Mouse (Mus musculus): ENCODE measurements around the gene Lamp3. TPM values are rescaled to one million over a fixed set of nuclear protein-coding genes. Genes with fewer than 3 reads are reported as not detected.

The Lamp3 gene
- 0.02 TPM in 1 of 2 replicates, not detected in the other for polyA plus RNA-seq (2012; rRNA removed)

GRCm38 (mm10) chr16:19706216-19706615 is at the start of gene Lamp3:
Lamp3 (minus strand) TSS chr16:19706375.

DNA sequence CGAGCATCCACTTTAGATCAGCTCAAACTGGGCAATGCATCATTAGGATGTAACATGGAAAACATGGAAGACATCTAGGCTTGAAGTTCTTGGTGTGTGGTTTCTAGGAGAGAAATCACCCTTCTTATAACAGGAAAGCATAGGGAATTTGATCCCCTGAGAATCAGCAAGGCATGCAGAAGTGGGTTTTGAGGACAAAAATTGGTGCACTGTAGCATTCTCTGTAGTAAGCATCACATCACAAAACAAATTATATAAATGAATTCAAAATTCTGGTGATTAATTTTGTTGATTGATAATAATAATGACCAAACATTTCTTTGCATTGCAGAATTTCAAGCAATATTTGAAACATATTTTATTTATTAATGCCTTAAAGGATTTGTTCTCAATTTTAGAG is 76.4 kb downstream of the Lamp3 start, which contains the start of gene Olfr171:
Gene Olfr171, minus strand, starts transcription at position 101 of the 400 bp plus-strand sequence.

GRCm38 (mm10) chr16:19611782-19612181 is 94.4 kb downstream of the Lamp3 start, which contains the start of gene Olfr170:
Olfr170 (minus strand) TSS chr16:19611882.

Other genes with a start within 250 kb of the Lamp3 start
- not detected in 2 replicates for gene Olfr166, start 222.7 kb downstream of the Lamp3 start, polyA plus RNA-seq (2012; rRNA removed)
- gene Olfr167, start 184.1 kb downstream of the Lamp3 start, polyA plus RNA-seq (2012; rRNA removed) = not detected in 2 replicates
- not detected in 2 replicates for gene Olfr168, start 170.8 kb downstream of the Lamp3 start, polyA plus RNA-seq (2012; rRNA removed)
- gene Olfr169, start 134.6 kb downstream of the Lamp3 start, polyA plus RNA-seq (2012; rRNA removed) = not detected in 2 replicates
- gene Olfr170, start 94.5 kb downstream of the Lamp3 start, polyA plus RNA-seq (2012; rRNA removed) = not detected in 2 replicates
- not detected in 2 replicates for gene Olfr171, start 76.5 kb downstream of the Lamp3 start, polyA plus RNA-seq (2012; rRNA removed)
- 12.4 and 27.4 TPM in 2 replicates for gene B3gnt5, start 53.8 kb upstream of the Lamp3 start, polyA plus RNA-seq (2012; rRNA removed)

All from central nervous system, embryonic 11.5 days (tissue).